Mouse (Mus musculus): ENCODE results near the gene Cntrl.

Gene Cntrl

GRCm38 (mm10) chr2:35124716-35125115 lies 15.4 kb downstream of the Cntrl start:
- DNase-seq (ENCODE audit: low spot score): no peak

- DNase-seq (ENCODE audit: low spot score): no peak
Observed at GRCm38 (mm10) chr2:35131491-35131890, 22.2 kb downstream of the Cntrl start.

- DNase-seq (ENCODE audit: low spot score): peak; percentile 92
Observed at GRCm38 (mm10) chr2:35131991-35132661, 22.8 kb downstream of the Cntrl start.

- no peak for DNase-seq (ENCODE audit: low spot score)
Observed at GRCm38 (mm10) chr2:35132662-35133055, 23.4 kb downstream of the Cntrl start.

- DNase-seq (ENCODE audit: low spot score): no peak
Observed at GRCm38 (mm10) chr2:35133891-35134290, 24.6 kb downstream of the Cntrl start.

- DNase-seq (ENCODE audit: low spot score): no peak
Observed at GRCm38 (mm10) chr2:35138576-35138975, 29.3 kb downstream of the Cntrl start.

- DNase-seq (ENCODE audit: low spot score): no peak
Observed at GRCm38 (mm10) chr2:35141673-35142072, 32.4 kb downstream of the Cntrl start.

- no peak for DNase-seq (ENCODE audit: low spot score)
Observed at GRCm38 (mm10) chr2:35148806-35149205, 39.5 kb downstream of the Cntrl start.

- no peak for DNase-seq (ENCODE audit: low spot score)
Observed at GRCm38 (mm10) chr2:35151303-35151882, 42.1 kb downstream of the Cntrl start.

GRCm38 (mm10) chr2:35153179-35153578 lies 43.9 kb downstream of the Cntrl start:
- DNase-seq (ENCODE audit: low spot score): no peak

GRCm38 (mm10) chr2:35153844-35154554 lies 44.7 kb downstream of the Cntrl start:
- DNase-seq (ENCODE audit: low spot score): no peak

GRCm38 (mm10) chr2:35156985-35157384 lies 47.7 kb downstream of the Cntrl start:
- no peak for DNase-seq (ENCODE audit: low spot score)

- DNase-seq (ENCODE audit: low spot score): no peak
Observed at GRCm38 (mm10) chr2:35157836-35158235, 48.5 kb downstream of the Cntrl start.

- DNase-seq (ENCODE audit: low spot score): no peak
Observed at GRCm38 (mm10) chr2:35158358-35158757, 49.1 kb downstream of the Cntrl start.

GRCm38 (mm10) chr2:35160206-35160605 lies 50.9 kb downstream of the Cntrl start:
- DNase-seq (ENCODE audit: low spot score): no peak

GRCm38 (mm10) chr2:35161846-35162488 lies 52.7 kb downstream of the Cntrl start:
- DNase-seq (ENCODE audit: low spot score): no peak

GRCm38 (mm10) chr2:35163396-35163795 lies 54.1 kb downstream of the Cntrl start:
- no peak for DNase-seq (ENCODE audit: low spot score)

- DNase-seq (ENCODE audit: low spot score): no peak
Observed at GRCm38 (mm10) chr2:35165416-35165815, 56.1 kb downstream of the Cntrl start.

- DNase-seq (ENCODE audit: low spot score): no peak
Observed at GRCm38 (mm10) chr2:35166816-35167215, 57.5 kb downstream of the Cntrl start.

- DNase-seq (ENCODE audit: low spot score): no peak
Observed at GRCm38 (mm10) chr2:35169452-35169851, 60.2 kb downstream of the Cntrl start.

GRCm38 (mm10) chr2:35171341-35171861 lies 62.1 kb downstream of the Cntrl start:
- no peak for DNase-seq (ENCODE audit: low spot score)

- no peak for DNase-seq (ENCODE audit: low spot score)
Observed at GRCm38 (mm10) chr2:35172246-35172645, 63.0 kb downstream of the Cntrl start.

- DNase-seq (ENCODE audit: low spot score): no peak
Observed at GRCm38 (mm10) chr2:35173666-35174065, 64.4 kb downstream of the Cntrl start.

Data from T-cell, adult 2 months (primary cell).